Mouse (Mus musculus) thymus, adult 18-20 months (tissue): ENCODE data around the gene H3f3b.
"Not testable (repeated sequence)": the region's sequence is repeated elsewhere in the genome, so short reads cannot be mapped to it uniquely, and the experiment has no call there.

Source experiments
- DNase-seq, 2 experiments: peaks; one replicate each; pipeline ENCODE4 v3.0.0; 2022; ENCODE audit warnings: mixed read lengths in 2 of 2

The H3f3b gene

GRCm38 (mm10) chr11:116043286-116043685, 15.5 kb upstream of the H3f3b start:
- no peak for DNase-seq

- DNase-seq, result no peak
Measured at GRCm38 (mm10) chr11:116042372-116043138, 14.8 kb upstream of the H3f3b start.

- DNase-seq, result no peak
Measured at GRCm38 (mm10) chr11:116041833-116042232, 14.1 kb upstream of the H3f3b start.

- no peak for DNase-seq
Measured at GRCm38 (mm10) chr11:116040593-116040992, 12.8 kb upstream of the H3f3b start.

GRCm38 (mm10) chr11:116037826-116038225, 10.1 kb upstream of the H3f3b start:
- DNase-seq, result no peak

GRCm38 (mm10) chr11:116036671-116037070, 8.9 kb upstream of the H3f3b start:
- no peak for DNase-seq

GRCm38 (mm10) chr11:116034584-116034983, 6.8 kb upstream of the H3f3b start:
- no peak for DNase-seq

- peak in 1 of 2 experiments; percentile 41 for DNase-seq
Measured at GRCm38 (mm10) chr11:116030898-116031845, 3.4 kb upstream of the H3f3b start.

- peak; percentile 94 to 98 for DNase-seq
Measured at GRCm38 (mm10) chr11:116030088-116030897, 2.5 kb upstream of the H3f3b start, which contains the start of gene Unk. Unk (plus strand) TSS chr11:116030322.

GRCm38 (mm10) chr11:116029086-116029865, 1.5 kb upstream of the H3f3b start:
- no peak for DNase-seq

GRCm38 (mm10) chr11:116028177-116028865, 559 bp upstream of the H3f3b start:
- DNase-seq, result no peak

GRCm38 (mm10) chr11:116025056-116025845, 2.5 kb downstream of the H3f3b start:
- DNase-seq, result no peak

GRCm38 (mm10) chr11:116024356-116024808, 3.4 kb downstream of the H3f3b start:
- peak; percentile 94 to 98 for DNase-seq

- DNase-seq, result peak; percentile 76 to 85
Measured at GRCm38 (mm10) chr11:116023771-116024355, 3.9 kb downstream of the H3f3b start.

- not testable (repeated sequence) for DNase-seq
Measured at GRCm38 (mm10) chr11:116023074-116023770, 4.5 kb downstream of the H3f3b start.

- no peak for DNase-seq
Measured at GRCm38 (mm10) chr11:116022256-116022780, 5.4 kb downstream of the H3f3b start.

GRCm38 (mm10) chr11:116021328-116022220, 6.2 kb downstream of the H3f3b start:
- DNase-seq, result no peak

GRCm38 (mm10) chr11:116020519-116020922, 7.2 kb downstream of the H3f3b start:
- DNase-seq, result no peak
